Mouse (Mus musculus) bone marrow macrophage, adult 2 months (primary cell): Measurements from ENCODE around the gene Mrpl3. TPM values are rescaled to one million over a fixed set of nuclear protein-coding genes. Genes with fewer than 3 reads are reported as not detected.

Source experiments
- H3K27ac ChIP-seq: 2 replicates; pipeline ENCODE4 v1.5.1; 2012; ENCODE audit warnings: low read depth, low read length; ENCODE audit not compliant: insufficient read depth
- H3K4me1 ChIP-seq: 2 replicates; pipeline ENCODE4 v1.6.1; 2012; ENCODE audit warnings: low read length; ENCODE audit not compliant: control insufficient read depth, insufficient read depth
- H3K4me3 ChIP-seq: 2 replicates; pipeline ENCODE4 v1.5.1; 2012; ENCODE audit warnings: mild to moderate bottlenecking, low read length, moderate library complexity; ENCODE audit not compliant: insufficient read depth
- CTCF ChIP-seq: IDR thresholded peaks from 2 replicates; pipeline ENCODE4 v1.5.1; 2012; ENCODE audit warnings: low read depth, mild to moderate bottlenecking, low read length, moderate library complexity
- POLR2A ChIP-seq: IDR thresholded peaks from 2 replicates; pipeline ENCODE4 v1.6.1; 2012; ENCODE audit warnings: mild to moderate bottlenecking, low read depth, low read length, borderline replicate concordance
- polyA plus RNA-seq: library from polyadenylated mRNA; stranded (reverse); fragments of >200 nt; gene quantifications from 2 replicates; pipeline ENCODE4 v1.2.4, GENCODE M21; 2012; ENCODE audit not compliant: missing spikeins, insufficient read depth, insufficient read length

Gene Mrpl3
- 43.1 and 52.9 TPM in 2 replicates for polyA plus RNA-seq

DNA sequence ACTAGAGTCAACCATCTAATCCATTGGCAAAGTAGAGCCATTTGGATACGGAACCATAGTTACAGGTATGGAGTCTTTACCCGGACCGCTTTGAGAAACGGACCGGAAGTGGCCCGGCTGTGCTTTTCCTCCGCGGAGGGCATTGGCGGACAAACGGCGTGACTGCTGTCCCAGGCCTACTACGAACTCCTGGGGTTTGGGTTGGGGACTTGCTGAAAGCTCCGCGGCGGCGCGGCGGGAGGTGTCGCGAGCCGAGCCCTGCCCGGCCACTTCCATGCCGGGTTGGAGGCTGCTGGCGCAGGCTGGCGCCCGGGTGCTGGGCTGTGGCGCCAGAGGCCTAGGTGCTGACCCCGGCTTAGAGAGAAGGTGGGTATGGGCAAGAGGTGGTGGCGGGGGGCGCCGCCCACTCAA lies at the start of gene Mrpl3:
Mrpl3 (plus strand) TSS at position 93 of the 411 bp plus-strand sequence.
- H3K27ac ChIP-seq = peak within 1 kb of the TSS; percentile 66
- H3K4me1 ChIP-seq = peaks cover 2% of the 10 kb centered on the region; the same call in 1 of the 2 replicates
- H3K4me3 ChIP-seq = peak within 1 kb of the TSS; percentile 90
- TF ChIP-seq CTCF (no peak), POLR2A (no peak)

DNA sequence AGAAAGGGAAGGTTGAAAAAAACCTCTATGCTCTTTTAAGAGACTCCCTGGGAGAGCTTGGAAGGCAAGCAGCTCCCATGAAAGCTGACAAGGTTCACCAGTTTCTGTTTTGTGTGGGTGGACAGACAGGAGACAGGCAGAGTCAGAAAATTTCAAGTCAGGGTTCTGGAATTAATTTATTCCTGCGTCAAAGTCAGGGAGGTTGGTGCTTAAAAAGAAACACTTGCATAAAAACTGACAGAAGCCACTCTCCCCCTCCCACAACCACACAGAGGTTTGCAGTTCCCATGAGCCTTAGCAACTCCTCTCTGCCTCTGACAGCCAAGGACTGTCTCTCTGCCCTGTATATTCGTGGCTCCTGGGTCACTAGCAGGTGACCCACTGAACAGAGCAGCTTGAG lies 42.3 kb upstream of the Mrpl3 start:
- TF ChIP-seq CTCF (no peak), POLR2A (no peak)
- H3K4me3 ChIP-seq = no peak overlapping the region
- no peaks in the 10 kb centered on the region for H3K4me1 ChIP-seq
- no peak overlapping the region for H3K27ac ChIP-seq

DNA sequence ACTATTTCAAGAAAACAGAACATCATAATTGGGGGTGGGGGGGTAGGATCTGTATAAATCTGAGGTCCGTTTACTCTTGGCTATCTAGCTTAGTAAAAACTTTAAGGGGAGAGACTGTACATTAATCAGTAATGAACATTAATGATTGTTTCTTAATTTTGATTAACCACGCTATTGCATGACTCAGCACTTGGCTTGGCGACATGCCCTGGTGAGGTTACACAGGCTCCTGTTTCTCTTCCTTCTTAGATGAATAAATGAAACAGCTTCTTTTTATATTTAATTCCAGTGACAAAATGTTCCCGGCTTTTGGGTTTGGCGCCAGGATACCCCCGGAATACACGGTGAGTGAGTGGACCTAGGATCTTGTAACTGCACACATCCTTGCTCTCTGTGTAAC lies 34.9 kb upstream of the Mrpl3 start:
- Histone ChIP-seq H3K4me1 (no peaks in the 10 kb centered on the region), H3K4me3 (no peak overlapping the region), H3K27ac (no peak overlapping the region)
- TF ChIP-seq CTCF (no peak), POLR2A (no peak)

DNA sequence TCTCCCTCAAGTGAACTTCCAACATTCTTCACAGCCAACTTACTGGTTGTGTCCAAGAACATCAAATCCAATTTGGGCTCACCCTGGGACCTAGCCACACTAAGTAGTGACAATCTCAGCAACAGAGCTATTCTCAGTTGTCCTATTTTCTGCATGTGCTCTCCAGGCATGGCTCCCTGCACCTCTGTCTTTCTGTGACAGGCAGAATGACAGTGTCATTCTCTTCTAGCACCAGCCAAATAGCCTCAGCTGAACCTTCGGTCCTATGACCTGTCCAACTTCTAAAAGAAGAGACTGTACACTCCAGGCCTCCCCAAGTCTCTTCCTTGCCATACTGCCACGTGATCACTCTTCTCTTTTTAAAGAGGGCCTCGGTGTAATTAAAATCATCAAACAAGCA lies 24.7 kb upstream of the Mrpl3 start:
- H3K4me3 ChIP-seq = no peak overlapping the region
- H3K27ac ChIP-seq = no peak overlapping the region
- no peaks in the 10 kb centered on the region for H3K4me1 ChIP-seq
- TF ChIP-seq POLR2A (no peak), CTCF (no peak)

DNA sequence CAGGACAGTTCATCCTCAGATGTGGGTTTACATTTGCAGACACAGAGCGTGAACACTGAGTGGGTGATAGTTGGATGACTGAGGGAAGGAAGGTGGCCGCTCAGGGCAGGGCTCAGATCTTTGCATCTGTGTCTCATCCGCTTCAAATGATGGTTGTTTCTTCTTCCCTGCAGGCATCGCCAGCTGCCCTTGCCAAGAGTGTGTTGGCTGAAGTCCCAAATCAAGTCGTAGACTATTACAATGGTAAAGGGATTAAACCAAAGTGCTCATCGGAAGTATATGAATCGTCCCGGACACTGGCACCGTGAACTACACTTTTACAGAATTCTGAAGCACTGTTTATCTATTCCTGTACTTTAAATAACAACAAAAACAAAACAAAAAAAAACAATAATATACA lies 20.5 kb upstream of the Mrpl3 start:
- no peaks in the 10 kb centered on the region for H3K4me1 ChIP-seq
- TF ChIP-seq POLR2A (no peak), CTCF (no peak)

DNA sequence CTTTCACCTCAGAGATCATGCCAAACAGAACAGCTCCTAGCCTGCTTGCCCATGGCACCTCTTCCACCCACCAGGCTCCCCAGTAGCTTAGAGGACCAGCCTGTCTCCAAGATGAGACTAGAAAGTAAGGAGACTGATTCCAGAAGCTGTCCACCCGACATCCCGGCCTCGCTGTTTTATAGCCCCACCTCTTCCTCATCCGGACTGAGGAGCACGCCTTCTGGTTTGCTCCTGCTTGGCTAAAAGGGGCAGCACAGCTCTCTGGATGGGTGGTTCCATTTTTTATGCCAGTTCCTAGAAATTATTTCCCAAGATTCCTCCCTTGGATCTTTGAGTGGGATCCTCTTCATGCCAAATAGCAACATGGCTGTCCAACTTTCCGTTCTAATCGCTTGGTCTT lies 19.4 kb upstream of the Mrpl3 start:
- TF ChIP-seq POLR2A (no peak), CTCF (no peak)
- no peak overlapping the region for H3K4me3 ChIP-seq
- H3K27ac ChIP-seq = no peak overlapping the region
- H3K4me1 ChIP-seq = no peaks in the 10 kb centered on the region

More for the DNA sequence above, 20.5 kb upstream of the Mrpl3 start:
- Histone ChIP-seq H3K27ac (no peak overlapping the region), H3K4me3 (no peak overlapping the region)

DNA sequence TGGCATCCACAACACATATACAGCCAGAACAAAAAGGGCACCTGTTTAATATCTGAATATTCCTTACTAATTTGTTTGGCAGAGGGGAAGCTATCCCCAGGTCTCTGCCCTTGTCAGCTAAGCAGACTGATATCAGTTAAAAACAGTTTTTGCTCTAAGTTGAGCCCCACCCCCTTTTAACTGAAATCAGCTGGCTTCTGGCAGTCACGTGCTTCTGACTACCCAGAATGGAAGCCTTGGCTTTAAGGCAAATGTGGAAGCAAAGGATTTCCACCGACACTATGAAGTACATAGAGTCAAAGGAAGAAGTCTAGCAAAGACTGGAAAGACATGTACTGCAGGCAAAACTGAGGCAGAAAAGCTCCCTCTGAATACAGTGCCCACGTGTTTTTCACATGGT lies 15.2 kb upstream of the Mrpl3 start:
- no peaks in the 10 kb centered on the region for H3K4me1 ChIP-seq
- H3K27ac ChIP-seq = no peak overlapping the region
- TF ChIP-seq POLR2A = no peak
- TF ChIP-seq CTCF = no peak
- no peak overlapping the region for H3K4me3 ChIP-seq

DNA sequence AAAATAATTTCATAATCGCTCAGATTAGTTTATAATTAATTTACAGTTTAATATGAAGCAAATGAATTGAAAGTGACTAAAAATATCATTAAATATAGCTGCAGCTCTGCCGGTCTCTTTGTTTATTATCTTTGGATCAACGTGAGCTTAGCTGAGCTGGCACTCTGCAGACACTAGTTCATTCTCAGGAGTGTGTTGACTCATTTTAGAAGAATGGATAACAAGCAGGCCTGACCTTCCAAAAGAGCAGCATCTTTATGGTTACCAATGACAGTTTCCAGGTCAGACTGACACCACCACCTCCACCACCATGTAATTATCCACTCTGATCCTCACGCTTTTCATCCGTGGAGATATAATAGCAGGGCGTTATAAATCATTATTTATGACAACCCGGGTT lies 7.0 kb upstream of the Mrpl3 start:
- Histone ChIP-seq H3K4me3 (no peak overlapping the region), H3K27ac (no peak overlapping the region), H3K4me1 (no peaks in the 10 kb centered on the region)
- TF ChIP-seq POLR2A (no peak), CTCF (no peak)

DNA sequence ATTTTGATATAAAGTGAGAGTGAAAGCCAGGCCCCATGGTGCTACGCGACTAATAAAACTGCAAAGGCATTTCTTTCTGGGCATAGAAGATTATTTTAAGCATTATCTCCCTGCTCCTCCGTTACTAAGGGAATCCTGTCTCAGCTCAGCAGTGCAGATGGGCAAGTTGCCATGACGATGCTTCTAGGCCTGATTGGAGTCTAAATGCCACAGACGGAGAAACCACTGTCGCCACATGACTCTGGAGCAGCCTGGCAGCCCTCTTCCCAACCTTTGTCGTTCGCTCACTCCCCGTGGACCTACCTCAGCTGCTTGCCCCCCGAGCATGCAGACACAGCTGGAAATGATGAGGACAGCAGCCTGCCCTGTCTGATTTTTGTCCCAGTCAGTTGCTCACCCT lies 4.7 kb upstream of the Mrpl3 start:
- TF ChIP-seq POLR2A (no peak), CTCF (no peak)
- no peak overlapping the region for H3K4me3 ChIP-seq
- H3K27ac ChIP-seq = no peak overlapping the region
- H3K4me1 ChIP-seq = no peaks in the 10 kb centered on the region

DNA sequence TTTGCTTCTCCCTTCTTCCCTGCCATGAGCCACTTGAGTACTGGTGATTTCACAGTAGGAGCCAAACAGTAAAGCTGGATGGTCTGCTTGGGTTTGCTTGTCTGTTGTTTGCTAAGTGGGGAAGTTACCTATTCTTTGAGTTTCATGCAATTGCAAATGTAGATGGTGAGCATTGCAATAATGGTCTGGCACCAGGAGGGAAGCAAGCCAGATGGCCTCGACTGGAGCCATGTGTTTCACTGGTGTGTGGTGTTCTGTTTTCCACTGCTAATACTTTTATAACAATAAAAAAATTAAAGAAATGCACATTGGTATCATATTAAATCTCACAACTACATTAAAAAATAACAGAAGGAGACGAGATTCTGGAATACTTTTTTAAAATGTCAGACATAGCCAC lies 3.4 kb upstream of the Mrpl3 start:
- no peak overlapping the region for H3K4me3 ChIP-seq
- no peak for TF ChIP-seq CTCF
- TF ChIP-seq POLR2A = no peak

DNA sequence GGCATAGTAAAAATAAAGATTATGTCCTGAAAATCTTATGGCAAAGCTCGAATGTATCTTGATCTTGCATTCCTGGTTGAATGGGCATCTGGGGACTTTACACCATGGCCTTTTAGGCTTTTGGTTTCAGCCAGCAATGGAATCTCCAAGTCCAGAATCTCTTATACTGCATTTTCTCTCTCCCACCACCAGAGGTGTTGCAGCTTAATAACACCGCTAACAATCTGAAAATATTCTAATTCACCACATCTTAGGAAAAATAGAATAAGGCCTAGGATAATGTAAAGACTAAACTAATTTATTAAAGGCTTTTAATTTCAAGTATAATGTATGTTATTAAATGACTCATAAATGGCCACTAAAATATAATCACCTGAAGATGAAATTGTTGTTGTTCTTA lies 2.8 kb upstream of the Mrpl3 start:
- Histone ChIP-seq H3K27ac (no peak overlapping the region), H3K4me3 (no peak overlapping the region), H3K4me1 (peaks cover 2% of the 10 kb centered on the region; the same call in 1 of the 2 replicates)
- TF ChIP-seq POLR2A (no peak), CTCF (no peak)

More for the DNA sequence above, 3.4 kb upstream of the Mrpl3 start:
- Histone ChIP-seq H3K27ac (no peak overlapping the region), H3K4me1 (peaks cover 2% of the 10 kb centered on the region; the same call in 1 of the 2 replicates)
